Mouse (Mus musculus) cortical plate, adult 2 months (tissue): ENCODE data around the gene Gkn3.

Source experiments
- CTCF ChIP-seq: fragments of 200-500 bp; IDR thresholded peaks from 2 replicates; pipeline ENCODE4 v1.5.1; 2011; ENCODE audit warnings: mild to moderate bottlenecking, control low read depth, low read length; ENCODE audit not compliant: insufficient read depth; ENCODE audit errors: extremely low read depth
- POLR2A ChIP-seq: fragments of 200-500 bp; IDR thresholded peaks from 2 replicates; pipeline ENCODE4 v1.6.1; 2011; ENCODE audit warnings: mild to moderate bottlenecking, low read length, control low read depth; ENCODE audit not compliant: insufficient read depth; ENCODE audit errors: extremely low read depth

DNA sequence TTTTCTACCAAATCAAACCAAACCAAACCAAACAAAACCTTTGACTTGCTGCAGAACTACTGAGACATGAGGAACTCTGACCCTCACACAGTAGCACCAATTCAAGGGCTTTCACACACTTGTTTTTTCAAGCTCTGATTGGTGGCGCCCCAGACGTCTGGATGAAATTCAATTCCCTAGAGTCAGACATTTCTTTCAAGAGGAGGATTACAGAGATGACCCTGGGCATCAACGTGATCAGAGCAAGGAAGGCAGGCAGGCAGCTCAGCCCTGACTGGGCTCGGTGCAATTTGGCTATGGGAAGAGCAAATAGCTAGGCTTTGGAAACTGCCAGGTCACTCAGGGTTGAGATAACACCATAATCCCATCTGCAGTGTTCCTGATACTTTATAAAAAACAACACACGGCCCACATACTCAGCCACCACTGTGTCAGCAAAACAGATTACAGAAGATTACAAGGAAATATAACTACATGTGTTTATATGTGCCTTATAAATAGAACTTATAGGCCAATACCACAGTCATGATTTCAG, 787 bp upstream of the Gkn3 start:
- no peak for TF ChIP-seq POLR2A
- TF ChIP-seq CTCF = no peak
